Mouse (Mus musculus) bone marrow macrophage, adult 2 months (primary cell): ENCODE results near the gene Ttf1. TPM values are rescaled to one million over a fixed set of nuclear protein-coding genes. Genes with fewer than 3 reads are reported as not detected.
"Not testable (repeated sequence)": the region's sequence is repeated elsewhere in the genome, so short reads cannot be mapped to it uniquely, and the experiment has no call there.

Source experiments
- H3K27ac ChIP-seq: 2 replicates; pipeline ENCODE4 v1.5.1; 2012; ENCODE audit warnings: low read depth, low read length; ENCODE audit not compliant: insufficient read depth
- H3K4me1 ChIP-seq: 2 replicates; pipeline ENCODE4 v1.6.1; 2012; ENCODE audit warnings: low read length; ENCODE audit not compliant: control insufficient read depth, insufficient read depth
- H3K4me3 ChIP-seq: 2 replicates; pipeline ENCODE4 v1.5.1; 2012; ENCODE audit warnings: mild to moderate bottlenecking, low read length, moderate library complexity; ENCODE audit not compliant: insufficient read depth
- CTCF ChIP-seq: IDR thresholded peaks from 2 replicates; pipeline ENCODE4 v1.5.1; 2012; ENCODE audit warnings: low read depth, mild to moderate bottlenecking, low read length, moderate library complexity
- POLR2A ChIP-seq: IDR thresholded peaks from 2 replicates; pipeline ENCODE4 v1.6.1; 2012; ENCODE audit warnings: mild to moderate bottlenecking, low read depth, low read length, borderline replicate concordance
- polyA plus RNA-seq: library from polyadenylated mRNA; stranded (reverse); fragments of >200 nt; gene quantifications from 2 replicates; pipeline ENCODE4 v1.2.4, GENCODE M21; 2012; ENCODE audit not compliant: missing spikeins, insufficient read depth, insufficient read length

Gene Ttf1
- polyA plus RNA-seq, 1 experiment: 23.1 TPM

- Histone ChIP-seq H3K27ac (no peak overlapping the region), H3K4me3 (no peak overlapping the region), H3K4me1 (no peaks in the 10 kb centered on the region)
- no peak for TF ChIP-seq POLR2A
- no peak for TF ChIP-seq CTCF
These were observed 36.7 kb downstream of the Ttf1 start for GRCm38 (mm10) chr2:29096751-29097150.

- H3K27ac ChIP-seq: no peak overlapping the region
- H3K4me1 ChIP-seq: no peaks in the 10 kb centered on the region
- H3K4me3 ChIP-seq: no peak overlapping the region
- TF ChIP-seq CTCF: no peak
- TF ChIP-seq POLR2A: no peak
These were observed 37.4 kb downstream of the Ttf1 start for GRCm38 (mm10) chr2:29097465-29097864.

- not testable (repeated sequence) for H3K27ac ChIP-seq, H3K4me3 ChIP-seq, H3K4me1 ChIP-seq
These were observed 37.9 kb downstream of the Ttf1 start for GRCm38 (mm10) chr2:29097955-29098354.

- no peaks in the 10 kb centered on the region for H3K4me1 ChIP-seq
- no peak overlapping the region for H3K27ac ChIP-seq
- TF ChIP-seq CTCF: no peak
- no peak for TF ChIP-seq POLR2A
- no peak overlapping the region for H3K4me3 ChIP-seq
These were observed 38.7 kb downstream of the Ttf1 start for GRCm38 (mm10) chr2:29098786-29099185.

GRCm38 (mm10) chr2:29099646-29100045, 39.6 kb downstream of the Ttf1 start:
- TF ChIP-seq CTCF (no peak), POLR2A (no peak)
- no peak overlapping the region for H3K4me3 ChIP-seq
- H3K4me1 ChIP-seq: no peaks in the 10 kb centered on the region
- no peak overlapping the region for H3K27ac ChIP-seq

GRCm38 (mm10) chr2:29100822-29101534, 40.9 kb downstream of the Ttf1 start:
- Histone ChIP-seq H3K4me3 (no peak overlapping the region), H3K27ac (no peak overlapping the region), H3K4me1 (no peaks in the 10 kb centered on the region)
- TF ChIP-seq CTCF: no peak
- no peak for TF ChIP-seq POLR2A

- not testable (repeated sequence) for H3K4me3 ChIP-seq, H3K4me1 ChIP-seq, H3K27ac ChIP-seq
These were observed 42.6 kb downstream of the Ttf1 start for GRCm38 (mm10) chr2:29102416-29103377.

- TF ChIP-seq POLR2A: no peak
- no peak for TF ChIP-seq CTCF
- Histone ChIP-seq H3K4me1 (peaks cover 9% of the 10 kb centered on the region), H3K4me3 (no peak overlapping the region), H3K27ac (no peak overlapping the region)
These were observed 60.9 kb downstream of the Ttf1 start for GRCm38 (mm10) chr2:29120969-29121368.

GRCm38 (mm10) chr2:29122446-29122845, 62.4 kb downstream of the Ttf1 start:
- no peak for TF ChIP-seq CTCF
- Histone ChIP-seq H3K27ac (no peak overlapping the region), H3K4me3 (no peak overlapping the region), H3K4me1 (peaks cover 12% of the 10 kb centered on the region)

GRCm38 (mm10) chr2:29123907-29124569, 64.0 kb downstream of the Ttf1 start, which contains the start of gene Setx:
Gene Setx, plus strand, starts transcription at chr2:29124181.
- H3K4me3 ChIP-seq: peak within 1 kb of the TSS; percentile 84
- TF ChIP-seq CTCF: no peak
- no peak for TF ChIP-seq POLR2A
- peaks cover 14% of the 10 kb centered on the region for H3K4me1 ChIP-seq
- peak within 1 kb of the TSS; percentile 71 for H3K27ac ChIP-seq
